Mouse (Mus musculus) v-Abl transformed pro-B cells (cell line): ENCODE measurements around the gene Cactin.

ENCODE experiments used
- in situ Hi-C, 2 experiments: fragments of 400-800 bp; cut with MboI; formaldehyde crosslinking; loops; one replicate each; pipeline ENCODE4 v1.15.1; 2025; ENCODE audit not compliant: unreplicated experiment in 2 of 2

Cactin gene

DNA sequence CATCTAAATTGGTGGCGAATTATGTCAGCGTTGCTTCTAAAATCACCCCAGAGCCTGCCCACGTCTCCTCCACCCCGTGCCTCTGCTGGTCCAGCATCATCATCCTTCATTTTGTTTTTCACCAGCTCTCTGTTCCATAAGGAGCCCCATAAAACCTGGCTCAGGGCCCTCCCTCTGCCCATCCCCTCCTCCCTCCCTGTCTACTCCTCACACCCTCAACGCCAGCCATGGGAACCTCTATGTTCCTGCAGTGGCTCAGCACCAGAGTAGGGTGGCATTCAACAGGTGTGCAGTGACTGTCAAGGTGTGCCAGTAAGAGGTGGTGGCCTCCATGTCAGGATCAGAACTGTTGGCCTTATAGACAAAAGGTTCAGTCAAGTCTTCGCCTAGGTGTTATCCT is 25.7 kb upstream of the Cactin start:
- in situ Hi-C loops, result no loop called here

DNA sequence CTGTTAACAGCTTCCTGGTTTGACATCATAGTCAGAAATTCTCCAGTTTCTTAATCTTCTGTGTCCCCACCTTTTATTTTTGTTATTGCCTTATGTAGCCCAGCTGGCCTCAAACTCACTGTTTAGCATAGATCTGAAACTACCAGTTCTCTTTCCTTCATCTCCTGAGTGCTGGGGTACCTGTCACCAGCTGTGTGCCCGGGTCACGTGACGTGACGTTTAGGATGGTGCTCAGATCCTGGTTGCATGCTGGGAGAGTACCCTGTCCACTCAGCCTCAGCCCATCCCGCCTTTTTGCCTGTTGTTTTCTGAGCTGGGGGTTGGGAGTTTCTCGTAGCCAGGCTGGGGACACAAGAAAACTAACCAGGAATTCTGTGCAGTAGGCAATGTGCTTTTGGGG is 23.7 kb upstream of the Cactin start:
- in situ Hi-C loops, result no loop called here

DNA sequence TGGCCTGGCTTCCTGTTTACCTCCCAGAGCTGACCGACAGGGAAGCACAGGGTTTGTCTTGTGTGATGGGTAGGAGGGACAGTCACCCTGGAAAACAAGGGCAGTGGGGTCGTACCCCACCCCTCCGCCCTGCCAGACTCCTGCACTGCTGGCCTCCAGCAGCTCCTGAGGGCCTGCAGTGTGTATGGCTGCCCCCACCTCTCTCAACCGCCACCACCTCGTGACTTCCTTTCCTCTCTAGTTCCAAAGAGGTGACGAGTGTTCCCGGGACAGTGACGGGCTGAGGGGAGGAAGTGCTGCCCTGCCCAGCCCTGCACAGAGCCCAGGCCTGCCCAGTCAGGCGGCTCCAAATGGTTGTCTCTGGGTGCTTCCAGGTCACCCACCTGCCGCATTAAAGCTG is 23.1 kb upstream of the Cactin start:
- in situ Hi-C loops, result no loop called here

DNA sequence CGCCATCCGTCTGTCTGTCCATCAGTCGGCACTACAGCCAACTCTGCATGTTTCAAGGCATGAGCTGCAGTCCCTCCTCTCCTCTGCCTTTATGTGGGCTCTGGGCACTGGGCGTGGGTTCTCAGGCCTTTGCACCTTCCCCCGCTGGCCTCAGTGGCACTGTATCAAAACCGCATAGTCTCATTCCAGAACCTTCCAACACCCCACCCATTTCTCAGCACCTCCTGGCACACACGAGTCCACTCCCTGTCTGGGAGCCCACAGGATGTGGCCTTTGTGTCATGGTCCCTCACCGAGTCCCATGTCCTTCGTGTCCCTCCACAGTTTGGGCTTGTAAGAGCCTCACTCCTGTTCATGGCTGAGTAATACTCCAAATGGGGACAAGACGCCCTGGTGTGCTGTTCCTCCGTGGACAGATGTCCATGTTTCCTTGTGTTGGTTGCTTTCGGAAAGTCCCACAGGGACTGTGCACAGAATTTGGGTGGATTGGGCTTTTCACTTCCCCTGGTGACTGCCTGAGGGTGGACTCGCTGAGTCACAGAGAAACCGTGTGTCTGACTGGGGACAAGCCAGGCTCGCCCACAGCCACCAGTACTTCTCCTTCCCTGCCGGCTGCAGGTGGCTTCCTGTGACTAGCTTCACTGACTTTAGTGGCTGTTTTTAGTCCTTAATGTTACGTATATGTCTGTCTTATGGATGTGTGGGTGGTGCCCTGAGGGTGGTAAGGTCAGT is 22.4 kb upstream of the Cactin start:
- in situ Hi-C loops, result no loop called here

DNA sequence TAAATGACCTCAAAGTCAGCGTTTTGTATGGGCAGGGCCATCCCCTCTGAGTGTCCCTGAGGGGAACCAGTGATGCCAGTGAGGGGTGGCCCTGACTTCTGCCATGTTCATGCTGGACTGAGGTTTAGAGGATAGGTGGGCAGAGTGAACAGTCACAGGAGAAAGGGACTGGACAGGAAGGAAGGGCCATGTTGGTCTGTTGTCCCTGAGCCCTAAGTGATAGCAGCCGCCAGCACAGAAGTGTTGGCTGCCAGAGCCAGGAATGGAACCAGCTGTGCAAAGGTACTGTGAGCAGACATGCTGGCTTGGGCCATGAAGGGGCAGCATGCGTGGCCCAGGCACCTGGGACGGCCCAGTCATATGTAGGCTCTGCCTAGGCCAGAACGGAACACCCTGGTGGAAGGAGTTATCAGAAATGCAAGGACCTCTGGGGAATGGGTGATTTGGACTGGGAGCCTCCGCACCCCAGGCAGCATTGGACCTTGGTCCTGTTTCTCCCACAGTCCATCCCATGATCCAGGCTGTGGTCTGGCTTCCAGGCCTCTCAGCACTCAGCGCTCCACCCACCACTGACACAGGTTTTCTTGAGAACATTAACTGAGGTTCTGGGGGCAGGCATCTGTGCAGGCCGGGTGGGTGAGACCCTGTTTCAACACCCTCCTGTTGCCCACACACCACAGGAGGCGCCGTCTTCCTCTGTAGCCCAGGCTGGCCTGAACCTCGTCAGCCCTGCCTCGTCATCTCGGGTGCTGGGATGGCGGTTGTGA is 21.1 kb upstream of the Cactin start:
- in situ Hi-C loops, result no loop called here

DNA sequence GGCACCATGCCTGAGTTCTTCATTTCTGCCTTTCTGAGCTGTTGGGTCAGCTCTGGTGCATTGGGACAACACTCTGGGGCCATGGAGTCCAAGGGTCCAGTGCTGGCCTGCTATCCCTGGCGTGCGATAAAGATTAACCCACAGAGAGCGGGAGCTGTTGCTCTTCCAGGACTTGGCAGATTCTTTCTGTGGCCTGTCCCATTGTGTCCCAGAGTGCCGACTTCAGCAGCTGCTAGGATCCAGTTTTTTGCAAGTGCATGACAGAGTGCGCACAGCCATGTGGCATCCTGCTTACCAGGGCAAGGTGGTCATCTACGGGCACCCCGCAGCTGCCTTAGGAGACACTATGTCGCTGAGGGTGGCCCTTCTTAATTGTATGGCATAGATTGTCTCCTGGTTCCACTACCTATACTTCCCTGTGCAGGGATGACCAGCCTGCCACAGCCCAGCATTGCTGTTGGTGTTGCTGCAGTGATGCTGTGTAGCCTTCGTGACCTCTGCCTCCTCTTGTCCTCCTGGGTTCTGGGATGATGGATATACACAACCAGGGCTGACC is 20.5 kb upstream of the Cactin start:
- in situ Hi-C loops, result no loop called here

DNA sequence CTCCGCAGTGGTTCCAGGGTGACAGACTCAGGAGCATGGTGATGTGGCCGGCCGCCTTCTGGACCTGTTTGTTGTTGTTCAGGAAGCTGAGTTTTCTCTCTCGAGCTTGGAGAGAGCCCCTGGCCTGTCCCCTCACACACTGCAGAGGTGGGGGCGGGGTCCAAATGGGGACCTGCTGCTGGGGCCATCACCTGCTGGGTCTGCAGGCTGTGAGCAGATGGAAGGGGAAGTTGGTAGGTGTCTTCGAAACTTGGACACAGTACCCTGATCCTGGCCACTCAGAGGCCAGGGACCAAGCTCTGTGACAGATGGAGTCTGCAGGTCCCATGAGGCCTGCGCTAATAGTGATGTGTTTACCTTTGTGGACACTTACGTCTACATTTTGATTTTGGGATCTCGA is 19.6 kb upstream of the Cactin start:
- in situ Hi-C loops, result no loop called here

DNA sequence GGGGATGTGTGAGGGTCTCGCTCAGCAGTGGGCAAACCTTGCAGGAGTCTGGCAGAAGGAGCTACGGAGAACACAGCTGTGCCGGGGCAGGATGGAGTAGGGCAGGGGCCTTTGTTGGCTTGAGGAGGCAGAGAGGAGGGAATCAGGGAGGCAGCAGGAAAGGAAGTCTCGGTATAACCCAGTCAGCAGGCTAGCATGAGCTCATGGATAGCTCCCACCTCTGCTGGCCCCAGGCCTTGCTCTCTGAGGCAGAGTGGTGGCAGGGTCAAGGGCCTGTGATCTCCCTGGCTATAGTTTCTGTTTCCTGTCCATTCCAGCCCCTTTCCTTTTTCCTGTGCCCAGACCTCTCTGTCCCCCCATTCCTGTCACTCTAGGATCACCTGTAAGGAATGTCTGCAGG is 18.6 kb upstream of the Cactin start:
- in situ Hi-C loops, result no loop called here

DNA sequence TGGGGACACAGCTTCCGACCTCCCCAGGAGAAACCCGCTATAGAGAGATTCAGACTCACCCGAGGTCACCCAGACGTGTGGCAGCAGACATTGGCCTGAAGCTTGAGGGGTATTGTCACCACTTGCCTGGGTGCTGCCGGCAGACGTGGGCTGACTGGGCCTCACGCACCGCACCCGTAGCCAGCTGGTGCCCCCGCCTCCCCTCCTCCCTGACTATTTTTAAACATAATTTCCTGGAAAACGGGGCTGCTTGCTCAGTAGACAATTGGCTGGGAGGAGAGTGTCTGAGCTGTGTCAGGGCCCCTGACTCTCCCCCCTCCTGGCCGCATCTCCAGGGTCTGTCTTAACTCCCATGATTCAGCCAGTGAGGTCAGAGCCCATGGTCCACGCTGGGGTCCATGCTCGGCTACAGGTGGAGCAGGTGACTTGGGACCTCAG is 18.1 kb upstream of the Cactin start:
- in situ Hi-C loops, result no loop called here

DNA sequence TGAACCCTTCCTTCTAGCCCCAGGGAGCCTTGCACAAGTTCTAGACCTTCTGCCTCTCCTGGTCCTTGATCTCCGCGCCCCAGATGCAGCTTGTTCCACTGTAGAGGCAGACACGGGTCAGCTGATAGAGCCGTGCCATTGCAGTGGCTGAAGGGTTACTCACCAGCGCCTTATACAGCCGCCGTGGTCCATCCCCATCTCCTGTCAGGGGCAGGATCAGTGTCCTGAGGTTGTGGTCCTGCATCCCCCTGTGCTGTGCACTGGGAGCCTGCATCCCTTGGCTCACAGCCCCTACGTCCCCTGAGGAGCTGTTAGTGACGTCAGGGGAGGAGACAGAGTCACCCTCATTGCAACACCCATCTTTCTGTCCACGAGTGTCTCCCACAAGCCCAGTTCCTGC is 17.6 kb upstream of the Cactin start:
- in situ Hi-C loops, result no loop called here

DNA sequence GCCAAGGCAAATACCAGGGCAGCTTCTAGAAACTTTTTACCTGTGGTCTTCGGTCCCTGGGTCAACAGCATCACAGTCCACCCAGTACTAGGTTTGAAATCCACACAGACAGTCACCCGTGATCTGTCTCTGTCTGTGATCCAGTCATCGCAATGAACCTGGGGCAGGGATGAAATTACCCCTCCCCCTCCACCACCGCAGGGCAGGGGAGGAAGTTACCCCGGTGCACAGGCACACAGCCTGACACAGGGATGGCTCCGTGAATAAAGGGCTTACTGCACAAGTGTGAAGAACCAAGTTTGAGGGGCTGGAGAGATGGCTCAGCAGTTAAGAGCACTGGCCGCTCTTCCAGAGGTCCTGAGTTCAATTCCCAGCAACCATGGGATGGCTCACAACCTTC is 17.1 kb upstream of the Cactin start:
- in situ Hi-C loops, result no loop called here

DNA sequence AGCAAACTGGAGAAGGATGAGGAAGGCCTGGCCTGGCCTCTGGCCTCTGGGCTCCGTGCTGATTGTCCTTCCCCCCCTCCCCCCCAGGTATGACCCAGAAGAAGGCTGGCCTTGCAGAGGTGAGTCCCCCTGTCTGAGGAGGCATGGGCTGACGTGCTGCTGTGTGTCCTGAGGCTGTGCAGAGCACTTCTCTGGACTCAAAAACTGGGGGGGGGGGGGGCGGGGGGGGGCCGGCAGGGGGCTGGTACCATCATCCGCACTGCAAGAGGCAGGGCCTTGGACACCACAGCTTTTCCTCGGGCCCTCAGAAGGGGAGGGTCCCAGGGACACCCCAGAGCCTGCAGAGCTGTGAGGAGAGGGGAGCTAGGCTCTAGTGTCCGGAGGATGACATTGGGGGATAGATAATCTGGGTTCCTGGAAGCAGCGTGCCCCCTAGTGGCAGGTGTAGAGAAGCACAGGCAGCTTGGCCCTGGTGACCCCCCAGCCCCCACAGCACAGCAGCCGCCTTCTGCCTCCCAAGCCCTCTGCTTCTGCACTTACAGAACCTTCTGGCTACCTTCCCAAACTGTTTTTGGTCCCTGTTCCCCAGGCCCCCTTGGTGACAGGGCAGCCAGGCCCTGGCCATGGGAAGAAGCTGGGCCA is 16.2 kb upstream of the Cactin start:
- in situ Hi-C loops, result no loop called here

DNA sequence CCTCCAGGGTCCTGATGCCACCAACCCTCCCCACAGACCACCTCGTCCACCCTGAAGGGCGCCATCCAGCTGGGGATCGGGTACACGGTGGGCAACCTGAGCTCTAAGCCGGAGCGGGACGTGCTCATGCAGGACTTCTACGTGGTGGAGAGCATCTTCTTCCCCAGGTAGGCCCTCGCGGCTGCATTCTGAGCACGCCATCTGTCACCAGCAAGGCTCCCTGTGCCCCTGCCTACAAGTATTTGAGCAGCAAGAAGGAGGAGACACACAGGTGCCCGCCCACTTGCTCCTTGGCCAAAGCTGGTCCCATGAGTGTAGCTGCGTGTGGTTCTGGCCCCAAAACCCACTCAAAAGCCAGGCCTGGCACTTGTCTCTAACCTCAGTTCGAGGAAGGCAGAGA is 15.2 kb upstream of the Cactin start:
- in situ Hi-C loops, result no loop called here

DNA sequence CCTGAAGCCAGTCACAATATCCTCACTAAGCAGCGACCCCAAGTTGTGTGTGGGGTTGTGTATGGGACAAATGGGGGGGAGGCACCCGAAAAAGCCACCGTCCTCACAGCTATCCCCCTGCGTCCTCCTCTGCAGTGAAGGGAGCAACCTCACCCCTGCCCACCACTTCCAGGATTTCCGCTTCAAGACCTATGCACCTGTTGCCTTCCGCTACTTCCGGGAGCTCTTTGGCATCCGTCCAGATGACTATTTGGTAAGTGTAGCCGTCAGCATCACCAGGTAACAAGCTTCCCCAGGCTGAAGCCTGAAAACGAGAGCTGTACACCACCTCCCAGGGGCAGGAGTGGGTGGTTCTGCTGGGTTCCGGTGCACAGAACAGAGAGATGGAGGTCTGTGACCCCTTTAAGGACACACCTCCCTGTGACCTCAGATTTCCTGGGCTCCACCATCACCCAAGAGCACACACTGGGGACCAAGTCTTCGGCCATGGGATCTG is 14.7 kb upstream of the Cactin start:
- in situ Hi-C loops, result no loop called here

DNA sequence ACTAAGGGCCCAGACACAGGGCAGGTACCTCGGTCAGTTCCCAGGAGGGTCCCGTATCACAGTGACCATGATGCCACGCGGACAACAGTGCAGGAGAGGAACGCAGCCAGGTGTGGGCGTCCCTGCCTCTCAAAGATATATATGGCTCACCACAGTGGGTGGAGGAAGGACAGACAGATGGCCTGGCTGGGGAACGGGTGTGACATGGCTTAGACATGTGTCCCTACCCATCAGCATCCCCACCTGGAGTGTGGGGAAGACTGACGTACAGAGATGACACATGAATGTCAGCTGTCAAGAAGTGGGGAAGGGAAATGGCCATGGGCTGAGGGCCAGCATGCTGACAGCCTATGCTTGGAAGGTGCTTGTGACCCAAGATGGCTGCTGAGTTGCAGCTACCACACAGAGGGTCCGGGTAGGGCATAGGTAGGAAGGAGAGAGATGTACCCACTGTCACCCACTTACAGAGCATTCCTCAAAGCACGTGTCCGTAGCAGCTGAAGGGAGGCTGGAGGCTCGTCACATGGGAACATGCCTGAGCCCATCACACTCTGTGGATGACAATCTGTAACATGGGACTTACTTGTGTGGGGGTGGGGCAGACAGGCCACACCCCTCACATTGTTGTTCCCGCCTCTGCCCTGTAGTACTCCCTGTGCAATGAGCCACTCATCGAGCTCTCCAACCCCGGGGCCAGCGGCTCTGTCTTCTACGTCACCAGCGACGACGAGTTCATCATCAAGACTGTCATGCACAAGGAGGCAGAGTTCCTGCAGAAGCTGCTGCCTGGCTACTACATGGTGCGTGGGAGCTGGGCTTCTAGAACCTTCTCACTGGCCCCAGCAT is 13.8 kb upstream of the Cactin start:
- in situ Hi-C loops, result no loop called here

DNA sequence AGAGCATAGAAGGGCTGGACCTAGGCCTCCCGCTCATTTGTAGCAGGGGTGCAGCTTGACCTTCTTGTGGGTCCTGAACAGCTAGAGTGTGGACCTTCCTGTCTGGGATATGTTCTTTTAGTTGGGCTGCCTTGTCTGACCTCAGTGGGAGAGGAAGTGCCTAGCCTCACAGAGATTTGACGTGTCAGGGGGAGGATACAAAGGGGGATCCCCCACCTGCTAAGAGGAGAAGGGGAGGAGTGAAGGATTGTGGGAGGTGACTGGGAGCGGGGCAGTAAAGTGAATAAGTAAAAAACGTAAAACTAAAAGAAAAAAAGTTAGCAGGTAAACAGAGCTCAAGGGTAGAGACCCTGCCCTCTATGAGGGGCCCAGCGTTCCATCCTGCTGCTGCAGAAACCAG is 11.3 kb upstream of the Cactin start:
- in situ Hi-C loops, result no loop called here

DNA sequence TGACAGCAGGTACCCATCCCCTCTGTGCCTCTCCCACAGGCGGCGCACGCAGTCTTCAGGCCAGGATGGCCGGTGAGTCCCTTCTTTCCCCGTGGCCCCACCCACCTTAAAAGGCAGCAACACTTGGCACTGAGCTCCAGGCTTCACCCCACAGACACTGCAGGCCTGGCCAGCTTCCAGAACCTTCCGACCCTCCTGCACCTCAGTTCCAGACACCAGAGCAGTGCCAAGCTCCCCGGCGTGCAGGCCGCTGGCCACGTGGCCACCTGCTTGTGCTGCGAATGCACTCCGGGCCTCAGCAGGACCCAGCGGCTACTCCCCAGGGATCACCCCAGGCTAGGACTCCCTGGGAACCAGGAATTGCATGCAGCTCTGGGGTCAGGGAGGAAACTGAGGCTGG is 7.3 kb upstream of the Cactin start:
- in situ Hi-C loops, result no loop called here

DNA sequence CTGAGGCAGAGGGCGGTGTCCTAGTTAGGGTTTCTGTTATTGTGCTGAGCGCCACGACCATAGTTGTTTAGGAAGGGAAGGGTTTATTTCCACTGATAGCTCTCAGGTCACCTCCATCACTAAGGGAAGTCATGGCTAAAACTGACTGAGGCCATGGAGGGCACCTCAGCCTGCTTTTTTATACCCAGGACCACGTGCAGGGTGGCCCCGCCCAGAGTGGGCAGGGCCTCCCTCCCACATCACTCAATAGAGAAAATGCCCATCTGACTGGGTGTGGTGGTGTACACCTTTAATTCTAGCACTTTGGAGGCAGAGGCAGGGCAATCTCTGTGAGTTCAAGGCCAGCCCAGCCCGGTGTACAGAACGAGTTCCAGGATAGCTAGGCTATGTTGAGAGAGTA is 6.7 kb upstream of the Cactin start:
- in situ Hi-C loops, result no loop called here

DNA sequence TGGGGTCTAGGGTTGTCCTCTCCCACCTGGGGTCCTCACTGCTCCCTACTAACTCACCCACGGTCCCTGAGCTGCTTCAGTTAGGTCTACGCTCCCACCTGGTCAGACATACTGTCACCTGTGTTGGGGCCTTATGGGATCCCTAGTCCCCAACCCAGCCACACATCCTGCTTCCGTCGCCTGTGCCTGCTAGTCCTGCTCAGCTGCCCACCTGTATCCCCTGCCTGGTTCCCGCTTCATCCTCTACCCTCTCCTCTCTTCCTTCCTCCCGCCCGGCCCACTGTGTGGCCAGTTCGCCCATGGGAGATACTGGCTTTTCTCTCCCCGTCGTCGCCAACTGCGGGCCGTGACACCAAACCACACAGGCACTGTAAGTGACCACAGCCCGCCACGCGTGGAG is 5.3 kb upstream of the Cactin start:
- in situ Hi-C loops, result no loop called here

DNA sequence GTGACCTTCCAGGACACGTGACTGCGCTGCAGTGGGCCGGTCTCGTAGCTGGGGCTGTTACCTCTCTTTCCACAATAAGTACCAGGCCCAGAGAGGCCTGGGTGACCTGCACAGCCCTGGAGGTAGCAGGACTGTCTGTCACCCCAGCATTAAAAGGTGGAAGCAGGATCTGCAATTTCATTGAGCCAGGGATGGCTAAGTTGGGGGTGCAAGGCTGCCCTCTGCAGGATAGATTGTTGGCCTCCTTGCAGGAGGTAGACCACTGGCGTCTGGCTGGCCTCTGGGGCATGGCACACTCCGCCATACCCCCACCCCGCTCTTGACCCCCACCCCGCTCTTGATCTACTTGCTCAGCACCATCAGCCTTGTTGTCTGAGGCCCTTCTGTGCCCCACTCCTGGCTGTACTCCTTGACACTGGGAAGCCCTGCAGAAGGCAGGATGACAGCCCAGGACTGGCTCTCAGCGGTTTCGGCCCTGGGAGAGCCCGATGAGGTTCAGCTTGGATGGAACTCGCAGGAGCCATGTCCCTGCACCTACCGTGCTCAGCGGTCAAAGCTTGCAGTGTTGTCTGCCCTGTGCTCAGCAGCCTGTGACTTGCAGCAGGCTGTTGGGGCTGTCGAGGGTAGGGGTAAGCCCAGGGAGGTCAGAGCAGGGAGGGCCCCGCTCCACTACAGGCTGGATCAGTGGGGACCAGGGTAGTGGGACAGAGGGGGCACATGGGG is 4.4 kb upstream of the Cactin start:
- in situ Hi-C loops, result no loop called here
